In the genomic region with DNA sequence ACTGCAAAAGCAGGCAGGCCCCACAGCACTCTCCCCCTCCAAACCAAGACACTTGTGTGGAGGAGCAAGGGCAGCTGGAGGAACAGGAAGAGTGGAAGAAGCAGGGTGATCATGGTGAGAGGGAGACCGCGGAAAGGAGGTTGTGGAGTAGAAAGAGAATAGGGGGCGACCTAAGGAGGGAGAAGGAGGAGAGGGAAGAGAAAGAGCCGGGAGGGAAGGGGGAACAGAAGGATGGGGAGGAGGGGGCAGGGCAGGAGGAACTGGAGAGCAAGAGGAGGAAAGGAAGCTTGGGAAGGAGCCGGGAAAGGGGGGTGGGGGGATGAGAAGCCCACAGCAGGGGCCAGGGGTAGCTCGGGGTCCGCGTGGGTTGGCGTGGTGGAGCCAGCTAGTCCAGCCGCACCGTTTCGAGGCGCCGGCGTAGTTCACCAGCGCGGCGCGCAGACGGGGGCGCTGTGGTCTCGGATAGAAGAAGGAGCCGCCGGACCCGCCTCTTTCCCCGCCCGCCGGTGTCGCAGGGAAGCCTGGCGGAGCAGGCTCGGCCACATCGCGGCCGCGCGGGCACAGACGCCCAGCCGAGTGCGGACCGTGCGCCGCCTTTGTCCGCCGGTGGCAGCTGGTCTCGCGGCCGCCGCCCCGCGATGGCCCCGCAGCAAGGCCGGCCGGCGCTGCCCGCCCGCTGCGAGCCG, we compare ENCODE assay signal across 8 mouse cellular contexts. TPM values are rescaled to one million over a fixed set of nuclear protein-coding genes. Genes with fewer than 3 reads are reported as not detected.
DNase-seq lines count a peak whose midpoint lies in the region; ATAC-seq and TF ChIP-seq lines count a peak whose summit lies in the region.

Gene Rhou, plus strand, starts transcription at position 622 of the 686 bp plus-strand sequence.

- H3K4me2 ChIP-seq in lung, embryonic 15.5 days: peak within 1 kb of the TSS; percentile 68

- H3K9ac ChIP-seq in ES-Bruce4 (ENCODE audit: low read depth, poor library complexity, severe bottlenecking): peak within 1 kb of the TSS; percentile 92
- H3K9ac ChIP-seq in lung, embryonic 15.5 days: peak within 1 kb of the TSS; percentile 74

- ATAC-seq in lung, embryonic 15.5 days (ENCODE audit: borderline replicate concordance, extremely low read depth, low FRiP score, low TSS enrichment): peak; percentile 75

- H3K27me3 ChIP-seq in ES-Bruce4 (ENCODE audit: control insufficient read depth, insufficient read depth, low read length, poor library complexity, severe bottlenecking): no peaks in the 10 kb centered on the region
- H3K27me3 ChIP-seq in lung, embryonic 15.5 days: no peaks in the 10 kb centered on the region

- H3K4me3 ChIP-seq in ES-Bruce4 (ENCODE audit: low read depth, low read length): peak within 1 kb of the TSS; percentile 81
- peak within 1 kb of the TSS; percentile 70 for H3K4me3 ChIP-seq in lung, embryonic 15.5 days

- WGBS in lung, embryonic 15.5 days: 0% methylated on average over 43 of the region's 58 CpGs

- peaks cover 2% of the 10 kb centered on the region for H3K4me1 ChIP-seq in ES-Bruce4 (ENCODE audit: control insufficient read depth, insufficient read depth, low read length)
- peaks cover 62% of the 10 kb centered on the region for H3K4me1 ChIP-seq in lung, embryonic 15.5 days

- peaks cover 3% of the 10 kb centered on the region; the same call in 1 of the 2 replicates for H3K36me3 ChIP-seq in ES-Bruce4 (ENCODE audit: control insufficient read depth, insufficient read depth, low read length, poor library complexity, severe bottlenecking)
- peaks cover 20% of the 10 kb centered on the region for H3K36me3 ChIP-seq in lung, embryonic 15.5 days

- no peaks in the 10 kb centered on the region for H3K9me3 ChIP-seq in ES-Bruce4 (replicated peaks; ENCODE audit: control insufficient read depth, insufficient read depth, low read length, poor library complexity, severe bottlenecking)
- no peaks in the 10 kb centered on the region for H3K9me3 ChIP-seq in lung, embryonic 15.5 days

- TF ChIP-seq CTCF in ES-Bruce4 (IDR thresholded peaks at IDR 0.05; ENCODE audit: low read depth, low read length): peak; percentile 52

- no peak for TF ChIP-seq EP300 in ES-Bruce4 (IDR thresholded peaks at IDR 0.05; ENCODE audit: insufficient read depth, low read depth, low read length)

- peak; percentile 91 for DNase-seq in cerebellum, adult 11-12 months
- peak; percentile 87 for DNase-seq in forelimb bud, embryonic 11.5 days (ENCODE audit: low read depth, low spot score)
- DNase-seq in heart, postnatal 4 days: peak; percentile 97
- peak; percentile 50 for DNase-seq in layer of hippocampus, adult 9-10 months (ENCODE audit: low spot score)
- DNase-seq in ovary, adult 18-20 months (ENCODE audit: low spot score): peak; percentile 87
- DNase-seq in thymus, postnatal 0 days (ENCODE audit: low spot score): peak; percentile 58

- TF ChIP-seq POLR2A in ES-Bruce4 (IDR thresholded peaks at IDR 0.05; ENCODE audit: insufficient read depth, low read length): peak; percentile 24

- no peak within 1 kb of the TSS for H3K27ac ChIP-seq in ES-Bruce4 (ENCODE audit: insufficient read depth, low read length)
- H3K27ac ChIP-seq in lung, embryonic 15.5 days: peak within 1 kb of the TSS; percentile 85

RNA-seq across cellular contexts. Expression of gene Rhou, which starts in this region (rescaled TPM):
- polyA plus RNA-seq in ES-Bruce4 (2011; ENCODE audit: insufficient read depth, insufficient read length, low read depth, missing spikeins): 60.3 and 60.7 TPM in 2 replicates
- total RNA-seq in heart, postnatal 4 days (2021): 10 to 100 TPM; 14.7 to 15.4 TPM
- 7.9 and 9.3 TPM in 2 replicates for polyA plus RNA-seq in lung, embryonic 15.5 days (2015; fragmentation: Nextera tagmentation; extraction: Ambion mirVana)
- polyA plus RNA-seq in thymus, postnatal 0 days (2015; fragmentation: Nextera tagmentation; extraction: Ambion mirVana): 0.66 and 0.96 TPM in 2 replicates

Comparison
In these comparisons a context has a peak if more than half of its experiments do, and no peak if none do; other contexts are left out.
1. Peak in DNase-seq in thymus, postnatal 0 days; RNA of the gene not detected or under 1 TPM.